Mouse (Mus musculus): ENCODE measurements around the gene Nt5c1a.
A peak's percentile ranks its signal among the peaks of the same experiment; 100 is the strongest.
"Not testable (repeated sequence)": the region's sequence is repeated elsewhere in the genome, so short reads cannot be mapped to it uniquely, and the experiment has no call there.

Gene Nt5c1a

GRCm38 (mm10) chr4:123201186-123202093 lies at the start of gene Nt5c1a:
Gene Nt5c1a, plus strand, starts transcription at chr4:123201504.
- no peak for DNase-seq (ENCODE audit: low spot score)

GRCm38 (mm10) chr4:123152003-123152402 lies 49.3 kb upstream of the Nt5c1a start:
- DNase-seq (ENCODE audit: low spot score): no peak

- no peak for DNase-seq (ENCODE audit: low spot score)
Measured at GRCm38 (mm10) chr4:123152976-123153375, 48.3 kb upstream of the Nt5c1a start.

- DNase-seq (ENCODE audit: low spot score): no peak
Measured at GRCm38 (mm10) chr4:123155004-123155403, 46.3 kb upstream of the Nt5c1a start.

GRCm38 (mm10) chr4:123155427-123155826 lies 45.9 kb upstream of the Nt5c1a start:
- no peak for DNase-seq (ENCODE audit: low spot score)

- no peak for DNase-seq (ENCODE audit: low spot score)
Measured at GRCm38 (mm10) chr4:123155840-123156239, 45.5 kb upstream of the Nt5c1a start.

GRCm38 (mm10) chr4:123160571-123160970 lies 40.7 kb upstream of the Nt5c1a start:
- DNase-seq (ENCODE audit: low spot score): no peak

DNA sequence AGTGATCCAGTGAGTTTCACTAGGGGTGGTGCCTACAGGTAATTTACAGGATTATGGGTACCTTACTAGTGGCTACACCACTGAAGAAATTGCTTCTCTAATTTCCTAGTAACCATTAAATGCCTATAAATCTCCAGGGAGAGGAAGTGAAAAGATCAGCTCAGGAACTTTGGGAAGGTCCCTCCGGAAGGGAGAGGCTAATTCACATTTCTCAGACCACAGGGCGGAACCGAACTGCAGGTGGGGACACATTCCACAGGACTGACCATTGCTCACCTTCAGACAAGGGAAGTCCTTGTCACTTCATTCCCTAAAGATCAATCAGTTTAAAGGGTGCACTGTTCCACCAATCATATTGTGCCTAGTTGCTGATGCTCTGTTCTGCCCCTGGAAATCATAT lies 40.1 kb upstream of the Nt5c1a start:
- DNase-seq (ENCODE audit: low spot score): not testable (repeated sequence)

- DNase-seq (ENCODE audit: low spot score): no peak
Measured at GRCm38 (mm10) chr4:123162305-123162917, 38.9 kb upstream of the Nt5c1a start.

GRCm38 (mm10) chr4:123164157-123164556 lies 37.1 kb upstream of the Nt5c1a start:
- DNase-seq (ENCODE audit: low spot score): no peak

- no peak for DNase-seq (ENCODE audit: low spot score)
Measured at GRCm38 (mm10) chr4:123171811-123172210, 29.5 kb upstream of the Nt5c1a start.

DNA sequence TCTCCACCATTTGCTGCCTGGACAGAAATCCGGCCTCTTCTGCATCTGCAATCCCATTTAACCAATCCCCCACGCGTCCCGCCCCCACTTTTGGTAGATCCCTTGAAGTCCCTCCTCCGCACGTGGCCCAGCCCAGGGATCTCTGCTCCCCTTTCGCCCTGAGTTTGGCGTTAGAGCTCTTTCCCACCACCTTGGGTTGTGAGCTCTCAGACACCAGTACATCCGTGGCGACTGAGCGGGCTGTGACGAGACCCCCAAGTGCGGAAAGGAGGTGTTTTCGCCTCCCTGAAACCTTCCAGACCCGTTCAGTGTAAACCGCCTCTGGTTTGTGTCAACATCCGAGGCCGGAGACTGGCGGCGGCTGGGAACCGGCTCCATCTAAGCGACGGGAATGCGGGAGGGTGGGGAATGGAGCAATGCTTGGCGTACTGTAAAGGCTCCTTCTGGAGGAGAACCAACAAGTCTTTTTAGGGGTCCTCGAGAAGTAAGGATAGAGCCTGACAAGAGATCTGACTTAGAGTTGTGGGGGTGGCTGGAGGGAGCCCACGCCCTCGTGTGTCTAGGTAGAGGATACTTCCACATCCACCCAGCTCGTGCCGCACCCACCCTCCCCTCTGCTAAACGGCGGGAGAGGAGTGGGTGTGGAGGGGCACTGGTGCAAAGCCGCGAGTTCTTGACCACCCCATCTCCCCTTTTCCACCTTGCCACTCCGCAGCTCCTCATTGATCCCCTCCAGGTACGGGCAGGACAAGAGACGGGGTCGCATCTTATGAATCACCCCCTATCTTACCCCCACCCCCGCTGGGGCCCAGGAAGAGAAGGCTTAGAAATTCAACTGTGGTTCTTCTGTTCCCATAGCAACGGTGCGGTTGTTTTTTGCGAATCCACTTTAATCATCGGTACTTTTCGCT lies 18.7 kb upstream of the Nt5c1a start, which contains the start of gene Hpcal4:
Hpcal4 (plus strand) TSS at position 900 of the 911 bp plus-strand sequence.
- no peak for DNase-seq (ENCODE audit: low spot score)

DNA sequence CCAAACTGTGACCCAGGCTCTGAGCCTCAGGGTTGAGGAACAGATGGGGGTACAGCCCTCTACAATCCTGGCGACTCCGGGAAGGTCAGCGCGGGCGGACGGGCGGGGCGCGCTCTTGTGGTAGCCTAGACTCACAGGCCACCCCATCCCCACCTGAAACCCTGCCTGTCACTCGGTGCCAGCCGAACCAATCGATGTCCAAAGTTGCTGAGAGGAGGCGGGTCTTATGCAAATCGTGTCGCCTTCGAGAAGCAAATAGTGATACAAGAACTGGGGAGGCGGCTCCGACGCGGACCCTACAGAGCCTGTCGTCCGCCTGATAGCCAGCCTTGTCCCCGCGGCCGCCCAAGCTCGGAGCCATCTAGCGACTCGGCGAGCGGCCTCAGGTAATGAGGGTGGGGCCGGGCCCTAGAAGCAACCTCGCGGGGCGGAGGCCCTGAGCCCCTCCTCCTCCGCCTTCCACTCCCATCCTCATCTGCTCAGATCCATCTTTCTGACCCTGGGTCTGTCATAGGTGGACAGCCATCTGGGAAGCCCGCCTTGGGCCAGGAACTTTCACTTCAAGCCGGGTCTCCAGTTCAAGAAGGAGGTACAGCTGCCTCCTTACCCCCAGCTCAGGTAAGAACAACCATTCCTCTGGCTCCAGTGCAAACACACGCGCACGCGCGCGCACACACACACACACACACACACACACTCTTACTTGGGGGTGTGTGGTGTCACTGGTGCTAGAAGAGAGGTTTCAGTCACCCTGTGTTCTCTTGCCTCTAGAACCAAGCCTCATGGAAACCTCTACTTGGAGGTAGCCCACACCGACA lies 17.9 kb upstream of the Nt5c1a start:
- DNase-seq (ENCODE audit: low spot score): peak; percentile 40

DNA sequence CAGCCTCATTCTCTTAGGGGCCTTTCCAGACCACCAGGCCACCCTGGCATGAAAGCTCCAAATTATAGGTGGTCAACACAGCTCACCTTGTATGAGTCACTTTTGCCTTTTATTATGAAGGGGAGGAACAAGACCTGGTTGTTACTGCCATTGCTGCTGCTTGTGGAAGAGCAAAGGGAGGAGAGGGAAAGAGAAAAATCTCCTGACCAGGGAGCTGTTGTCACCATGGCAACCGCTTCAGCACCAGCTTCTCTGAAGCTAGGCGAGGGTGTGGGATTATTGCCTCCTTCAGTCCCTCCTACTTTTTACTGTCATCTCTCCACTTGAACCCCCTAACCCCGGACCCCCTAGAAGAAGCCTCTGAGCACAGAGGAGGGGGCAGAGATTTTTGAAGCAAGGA lies 16.5 kb upstream of the Nt5c1a start:
- DNase-seq (ENCODE audit: low spot score): no peak

GRCm38 (mm10) chr4:123192336-123192735 lies 9.0 kb upstream of the Nt5c1a start:
- DNase-seq (ENCODE audit: low spot score): no peak

- DNase-seq (ENCODE audit: low spot score): no peak
Measured at GRCm38 (mm10) chr4:123193791-123194190, 7.5 kb upstream of the Nt5c1a start.

- DNase-seq (ENCODE audit: low spot score): no peak
Measured at GRCm38 (mm10) chr4:123196695-123197094, 4.6 kb upstream of the Nt5c1a start.

- DNase-seq (ENCODE audit: low spot score): peak; percentile 41
Measured at GRCm38 (mm10) chr4:123200771-123201185, 526 bp upstream of the Nt5c1a start.

DNA sequence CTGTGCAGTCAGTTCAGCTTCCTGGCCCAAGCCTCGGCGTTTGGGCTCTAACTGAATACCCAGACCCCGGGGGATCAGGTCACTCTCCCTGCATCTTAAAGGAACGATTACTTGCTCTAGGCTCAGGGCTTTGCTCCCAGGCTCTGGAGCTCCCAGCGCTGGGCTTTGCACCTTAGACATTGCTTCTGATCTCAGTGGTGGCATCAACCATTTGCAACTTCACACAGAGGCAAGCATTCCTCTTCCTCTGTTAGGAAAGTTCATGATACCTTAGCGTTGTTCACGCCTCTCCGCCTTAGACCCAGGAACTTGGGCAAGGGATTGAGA lies 753 bp downstream of the Nt5c1a start:
- no peak for DNase-seq (ENCODE audit: low spot score)

DNA sequence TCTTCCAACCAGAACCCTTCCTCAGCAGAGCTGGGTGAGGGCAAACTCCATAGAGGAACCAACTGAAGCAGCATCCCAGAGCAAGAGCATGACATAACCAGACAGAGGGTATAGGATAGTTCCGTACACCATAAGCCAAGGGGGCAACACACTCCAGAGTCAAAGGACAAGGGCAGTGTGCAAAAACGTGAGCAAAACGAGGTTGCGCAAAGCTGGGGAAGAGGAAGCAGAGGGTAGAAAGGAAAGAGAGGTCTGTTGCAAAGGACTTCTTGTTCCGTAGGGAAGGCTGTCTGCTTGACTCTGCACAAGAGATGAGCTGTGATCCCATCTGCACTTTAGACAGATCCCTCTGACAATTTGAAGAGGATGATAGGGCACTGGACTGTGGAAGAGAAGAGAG lies 6.0 kb downstream of the Nt5c1a start:
- no peak for DNase-seq (ENCODE audit: low spot score)

- DNase-seq (ENCODE audit: low spot score): no peak
Measured at GRCm38 (mm10) chr4:123210996-123211395, 9.7 kb downstream of the Nt5c1a start.

Data from ovary, postnatal 10 days (tissue).